Mouse (Mus musculus) A20 (cell line): ENCODE measurements around the gene N4bp2l2.

Source experiments
- DNase-seq: peaks from one replicate; pipeline ENCODE4 v3.0.0-alpha.2; 2011; ENCODE audit warnings: low read depth, low spot score

Gene N4bp2l2

DNA sequence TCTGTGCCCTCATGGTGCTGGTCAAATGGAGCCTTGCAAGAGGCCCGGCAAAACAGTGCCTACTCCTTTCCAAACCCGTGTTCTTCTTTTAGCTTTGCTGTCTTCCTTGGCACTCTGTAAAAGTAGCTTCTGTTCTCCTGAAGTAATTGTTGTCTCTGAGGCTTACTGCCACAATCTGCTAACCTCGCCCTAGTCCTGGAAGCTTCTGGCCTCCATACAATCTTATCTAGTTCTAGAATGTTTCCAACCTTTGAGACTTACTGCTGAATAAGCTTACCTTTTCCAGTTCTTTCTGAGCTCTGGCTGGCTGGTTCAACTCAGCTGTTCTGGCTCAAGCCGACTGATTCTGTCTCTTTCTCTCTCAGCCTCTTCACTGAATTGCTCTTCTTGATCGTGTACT lies 104.2 kb downstream of the N4bp2l2 start:
- no peak for DNase-seq

DNA sequence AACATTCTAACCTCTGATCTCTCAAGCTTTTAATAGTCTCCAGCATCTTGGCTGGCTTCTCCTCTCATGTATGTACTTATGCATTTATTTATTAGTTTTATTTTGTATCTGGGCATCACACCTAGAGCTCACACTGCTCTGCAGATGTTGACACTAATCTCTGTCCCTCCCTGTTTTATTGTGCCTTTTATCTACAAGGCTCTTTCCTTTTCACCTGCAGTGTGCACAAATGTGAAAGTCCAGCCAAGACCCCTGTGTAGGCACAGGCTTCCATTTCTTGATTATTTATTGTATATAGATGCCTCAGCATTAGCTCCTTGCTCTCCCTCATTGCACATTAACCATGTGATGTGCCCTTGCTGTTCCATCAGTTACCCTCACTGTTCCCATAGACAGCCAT lies 104.6 kb downstream of the N4bp2l2 start:
- no peak for DNase-seq

DNA sequence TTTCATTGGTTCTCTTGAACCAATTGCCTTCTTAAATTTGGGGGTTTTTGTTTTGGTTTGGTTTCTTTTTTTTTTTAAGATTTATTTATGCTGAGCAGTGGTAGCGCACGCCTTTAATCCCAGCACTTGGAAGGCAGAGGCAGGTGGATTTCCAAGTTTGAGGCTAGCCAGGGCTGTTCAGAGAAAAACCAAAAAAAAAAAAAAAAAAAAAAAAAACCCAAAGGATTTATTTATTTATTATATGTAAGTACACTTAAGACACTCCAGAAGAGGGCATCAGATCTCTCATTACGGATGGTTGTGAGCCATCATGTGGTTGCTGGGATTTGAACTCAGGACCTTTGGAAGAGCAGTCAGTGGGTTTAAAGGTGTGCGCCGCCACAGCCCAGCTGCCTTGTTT lies 105.1 kb downstream of the N4bp2l2 start:
- DNase-seq = no peak

DNA sequence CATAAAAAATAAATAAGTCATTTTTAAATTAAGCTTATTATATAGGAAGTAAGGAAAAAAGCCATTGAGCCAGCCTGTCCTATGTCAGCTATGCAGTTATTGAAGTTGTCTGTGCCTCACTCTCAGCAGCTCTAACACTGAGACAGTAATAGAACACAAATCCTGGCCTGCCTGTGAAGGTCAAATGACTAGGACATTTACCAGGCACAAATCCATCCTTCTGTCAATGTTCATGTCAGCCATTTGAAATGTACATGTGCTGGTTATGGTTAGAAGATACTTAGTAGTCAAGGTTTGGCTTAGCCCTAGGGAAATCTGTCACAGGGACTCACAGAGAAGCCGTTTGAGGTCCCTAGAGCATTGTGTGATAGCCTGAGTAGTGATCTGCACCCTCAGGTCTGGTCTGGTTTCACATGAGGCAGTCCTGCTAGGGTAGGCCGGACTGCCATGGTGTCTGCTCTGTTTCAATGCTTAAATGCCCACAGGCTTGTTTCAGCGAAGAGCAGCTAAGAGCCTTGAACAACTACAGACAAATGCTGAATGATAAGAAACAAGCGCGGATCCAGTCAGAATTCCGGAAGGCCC lies 106.4 kb downstream of the N4bp2l2 start:
- no peak for DNase-seq
